Mouse (Mus musculus) bone marrow macrophage, adult 2 months (primary cell): ENCODE data around the gene Prrg4.

Source experiments
- CTCF ChIP-seq: IDR thresholded peaks from 2 replicates; pipeline ENCODE4 v1.5.1; 2012; ENCODE audit warnings: low read depth, mild to moderate bottlenecking, low read length, moderate library complexity
- POLR2A ChIP-seq: IDR thresholded peaks from 2 replicates; pipeline ENCODE4 v1.6.1; 2012; ENCODE audit warnings: mild to moderate bottlenecking, low read depth, low read length, borderline replicate concordance

GRCm38 (mm10) chr2:104848235-104849161 lies 1.2 kb downstream of the Prrg4 start:
- TF ChIP-seq POLR2A (no peak), CTCF (no peak)
